Mouse (Mus musculus): ENCODE measurements at regions not wholly inside any gene's neighbourhood (a gene's known extent, or its start where the extent isn't known, plus 50 kb on each side); places are given as distances from the start of the nearest gene placed in this dataset.

GRCm38 (mm10) chr8:8931746-8932145 lies 241.4 kb upstream of the Arglu1 start:
- Histone ChIP-seq H3K4me2 (ENCODE audit: low read depth, low read length) (no peak overlapping the region), H3K36me3 (ENCODE audit: control insufficient read depth, insufficient read depth, low read length) (no peaks in the 10 kb centered on the region), H3K27ac (ENCODE audit: low read length) (no peak overlapping the region), H3K27me3 (ENCODE audit: control insufficient read depth, insufficient read depth, low read length) (no peaks in the 10 kb centered on the region), H3K4me3 (replicated peaks; ENCODE audit: low read length) (no peak overlapping the region), H3K4me1 (ENCODE audit: control insufficient read depth, insufficient read depth, low read length) (no peaks in the 10 kb centered on the region), H3K9me3 (replicated peaks; ENCODE audit: control insufficient read depth, low read length) (no peaks in the 10 kb centered on the region), H3K9ac (ENCODE audit: low read length) (no peak overlapping the region)
- ATAC-seq (ENCODE audit: insufficient read depth, low FRiP score), result no peak
- 67% methylated on average over 6 of the region's 6 CpGs for WGBS

GRCm38 (mm10) chr8:8928074-8928862 lies 237.9 kb upstream of the Arglu1 start:
- no peak overlapping the region for H3K27ac ChIP-seq (ENCODE audit: low read length)
- no peak overlapping the region for H3K4me3 ChIP-seq (replicated peaks; ENCODE audit: low read length)
- ATAC-seq (ENCODE audit: insufficient read depth, low FRiP score), result no peak
- no peaks in the 10 kb centered on the region for H3K27me3 ChIP-seq (ENCODE audit: control insufficient read depth, insufficient read depth, low read length)
- no peak overlapping the region for H3K4me2 ChIP-seq (ENCODE audit: low read depth, low read length)
- H3K4me1 ChIP-seq (ENCODE audit: control insufficient read depth, insufficient read depth, low read length), result no peaks in the 10 kb centered on the region
- H3K36me3 ChIP-seq (ENCODE audit: control insufficient read depth, insufficient read depth, low read length), result no peaks in the 10 kb centered on the region
- no peak overlapping the region for H3K9ac ChIP-seq (ENCODE audit: low read length)
- H3K9me3 ChIP-seq (replicated peaks; ENCODE audit: control insufficient read depth, low read length), result no peaks in the 10 kb centered on the region
- 86% methylated on average over 18 of the region's 18 CpGs for WGBS

- H3K27me3 ChIP-seq (ENCODE audit: control insufficient read depth, insufficient read depth, low read length), result no peaks in the 10 kb centered on the region
- no peak overlapping the region for H3K9ac ChIP-seq (ENCODE audit: low read length)
- H3K27ac ChIP-seq (ENCODE audit: low read length), result no peak overlapping the region
- no peak for ATAC-seq (ENCODE audit: insufficient read depth, low FRiP score)
- 67% methylated on average over 2 of the region's 2 CpGs for WGBS
- H3K4me3 ChIP-seq (replicated peaks; ENCODE audit: low read length), result no peak overlapping the region
- H3K9me3 ChIP-seq (replicated peaks; ENCODE audit: control insufficient read depth, low read length), result no peaks in the 10 kb centered on the region
- no peaks in the 10 kb centered on the region for H3K36me3 ChIP-seq (ENCODE audit: control insufficient read depth, insufficient read depth, low read length)
- H3K4me1 ChIP-seq (ENCODE audit: control insufficient read depth, insufficient read depth, low read length), result 0 out of 2 replicates have a peak, but pooled peaks cover 2% of the 10 kb centered on the region
- H3K4me2 ChIP-seq (ENCODE audit: low read depth, low read length), result no peak overlapping the region
These were observed 231.1 kb upstream of the Arglu1 start for GRCm38 (mm10) chr8:8921446-8921845.

DNA sequence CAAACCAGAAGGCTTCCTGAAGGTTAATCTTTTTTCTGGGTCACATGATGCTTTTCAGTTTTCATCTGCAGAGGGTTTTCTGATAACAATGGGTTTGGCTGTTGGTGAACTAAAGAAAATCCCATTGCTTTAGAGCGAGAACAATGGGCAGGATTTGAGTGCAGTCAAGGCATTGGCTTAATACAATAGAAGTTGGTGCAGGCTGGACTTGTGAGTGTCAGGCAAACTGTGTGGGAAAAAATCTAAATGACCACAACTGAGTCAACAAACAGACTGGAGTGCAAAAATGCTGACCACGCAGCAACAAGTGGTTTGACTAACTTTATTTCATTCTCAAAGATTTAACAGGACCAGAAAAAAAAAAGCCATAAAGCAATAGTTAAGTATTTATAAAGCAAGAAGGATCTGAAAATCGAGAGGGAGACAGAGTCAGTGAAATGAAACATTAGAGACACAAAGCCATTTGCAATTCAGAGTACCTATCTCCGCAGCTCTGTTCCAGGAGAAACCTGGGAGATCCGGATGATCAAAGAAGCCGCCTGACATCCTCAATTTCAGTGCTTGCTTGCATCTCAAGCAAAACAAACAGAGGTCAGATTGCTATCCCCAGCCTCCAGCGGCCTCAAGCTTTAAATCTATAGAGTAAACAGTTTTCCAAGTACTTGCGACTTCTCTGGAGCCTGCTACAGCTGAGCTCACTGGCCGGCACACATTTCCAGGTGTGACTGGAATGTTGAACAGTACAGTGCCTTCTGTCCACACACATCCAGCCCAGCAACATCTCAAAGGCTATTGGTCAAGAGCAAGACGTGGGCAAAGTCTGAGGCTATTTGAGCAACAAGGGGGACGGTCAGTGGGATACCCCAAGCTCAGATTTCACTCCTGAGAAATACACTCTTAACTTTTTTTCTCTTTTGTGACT lies 229.5 kb upstream of the Arglu1 start:
- H3K27ac ChIP-seq (ENCODE audit: low read length), result no peak overlapping the region
- H3K9ac ChIP-seq (ENCODE audit: low read length), result no peak overlapping the region
- no peak overlapping the region for H3K4me2 ChIP-seq (ENCODE audit: low read depth, low read length)
- H3K27me3 ChIP-seq (ENCODE audit: control insufficient read depth, insufficient read depth, low read length), result no peaks in the 10 kb centered on the region
- H3K9me3 ChIP-seq (replicated peaks; ENCODE audit: control insufficient read depth, low read length), result no peaks in the 10 kb centered on the region; the same call in 1 of the 2 replicates
- H3K4me3 ChIP-seq (replicated peaks; ENCODE audit: low read length), result no peak overlapping the region
- H3K4me1 ChIP-seq (ENCODE audit: control insufficient read depth, insufficient read depth, low read length), result 0 out of 2 replicates have a peak, but pooled peaks cover 2% of the 10 kb centered on the region
- no peaks in the 10 kb centered on the region for H3K36me3 ChIP-seq (ENCODE audit: control insufficient read depth, insufficient read depth, low read length)
- WGBS, result 24% methylated on average over 11 of the region's 11 CpGs
- ATAC-seq (ENCODE audit: insufficient read depth, low FRiP score), result no peak

- no peak overlapping the region for H3K27ac ChIP-seq (ENCODE audit: low read length)
- ATAC-seq (ENCODE audit: insufficient read depth, low FRiP score), result no peak
- no peak overlapping the region for H3K4me3 ChIP-seq (replicated peaks; ENCODE audit: low read length)
These were observed 228.7 kb upstream of the Arglu1 start for GRCm38 (mm10) chr8:8919040-8919439.

GRCm38 (mm10) chr8:8907478-8908165 lies 217.3 kb upstream of the Arglu1 start:
- no peak overlapping the region for H3K4me2 ChIP-seq (ENCODE audit: low read depth, low read length)
- no peaks in the 10 kb centered on the region for H3K27me3 ChIP-seq (ENCODE audit: control insufficient read depth, insufficient read depth, low read length)
- no peaks in the 10 kb centered on the region for H3K36me3 ChIP-seq (ENCODE audit: control insufficient read depth, insufficient read depth, low read length)
- H3K4me1 ChIP-seq (ENCODE audit: control insufficient read depth, insufficient read depth, low read length), result no peaks in the 10 kb centered on the region
- H3K9ac ChIP-seq (ENCODE audit: low read length), result no peak overlapping the region
- no peak overlapping the region for H3K27ac ChIP-seq (ENCODE audit: low read length)
- no peak overlapping the region for H3K4me3 ChIP-seq (replicated peaks; ENCODE audit: low read length)
- H3K9me3 ChIP-seq (replicated peaks; ENCODE audit: control insufficient read depth, low read length), result no peaks in the 10 kb centered on the region
- WGBS, result 71% methylated on average over 7 of the region's 7 CpGs
- no peak for ATAC-seq (ENCODE audit: insufficient read depth, low FRiP score)

More at GRCm38 (mm10) chr8:8919040-8919439, 228.7 kb upstream of the Arglu1 start:
- H3K4me1 ChIP-seq (ENCODE audit: control insufficient read depth, insufficient read depth, low read length), result 0 out of 2 replicates have a peak, but pooled peaks cover 2% of the 10 kb centered on the region
- 68% methylated on average over 9 of the region's 9 CpGs for WGBS
- no peaks in the 10 kb centered on the region; the same call in 1 of the 2 replicates for H3K9me3 ChIP-seq (replicated peaks; ENCODE audit: control insufficient read depth, low read length)
- H3K27me3 ChIP-seq (ENCODE audit: control insufficient read depth, insufficient read depth, low read length), result no peaks in the 10 kb centered on the region
- no peak overlapping the region for H3K4me2 ChIP-seq (ENCODE audit: low read depth, low read length)
- no peaks in the 10 kb centered on the region for H3K36me3 ChIP-seq (ENCODE audit: control insufficient read depth, insufficient read depth, low read length)
- no peak overlapping the region for H3K9ac ChIP-seq (ENCODE audit: low read length)

GRCm38 (mm10) chr8:8892996-8893395 lies 202.7 kb upstream of the Arglu1 start:
- no peak overlapping the region for H3K4me2 ChIP-seq (ENCODE audit: low read depth, low read length)
- H3K4me3 ChIP-seq (replicated peaks; ENCODE audit: low read length), result no peak overlapping the region
- WGBS, result 43% methylated on average over 3 of the region's 3 CpGs
- H3K36me3 ChIP-seq (ENCODE audit: control insufficient read depth, insufficient read depth, low read length), result no peaks in the 10 kb centered on the region
- H3K27me3 ChIP-seq (ENCODE audit: control insufficient read depth, insufficient read depth, low read length), result no peaks in the 10 kb centered on the region
- H3K27ac ChIP-seq (ENCODE audit: low read length), result no peak overlapping the region
- H3K9me3 ChIP-seq (replicated peaks; ENCODE audit: control insufficient read depth, low read length), result no peaks in the 10 kb centered on the region
- H3K9ac ChIP-seq (ENCODE audit: low read length), result no peak overlapping the region
- no peak for ATAC-seq (ENCODE audit: insufficient read depth, low FRiP score)
- no peaks in the 10 kb centered on the region for H3K4me1 ChIP-seq (ENCODE audit: control insufficient read depth, insufficient read depth, low read length)

DNA sequence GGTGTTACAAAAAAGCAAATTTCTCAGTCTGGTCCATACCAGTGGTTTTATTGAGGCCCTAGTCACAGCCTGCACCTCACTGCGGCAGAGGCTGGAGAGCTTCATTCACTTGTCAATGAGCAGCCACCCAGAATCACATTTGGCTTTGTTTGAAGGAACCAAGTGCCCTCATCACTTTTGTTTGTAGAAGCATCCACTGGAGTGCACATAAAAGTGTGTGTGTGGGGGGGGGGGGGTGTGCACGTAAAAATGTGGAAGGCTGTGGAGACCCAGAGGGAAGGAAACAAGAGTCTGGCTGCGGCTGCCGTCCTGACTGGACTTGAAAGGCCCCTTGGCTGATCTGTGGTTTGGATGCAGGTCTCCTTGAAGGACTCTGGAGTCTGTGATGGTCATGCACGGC lies 187.0 kb upstream of the Arglu1 start:
- no peak for ATAC-seq (ENCODE audit: insufficient read depth, low FRiP score)
- H3K9ac ChIP-seq (ENCODE audit: low read length), result no peak overlapping the region
- no peaks in the 10 kb centered on the region for H3K27me3 ChIP-seq (ENCODE audit: control insufficient read depth, insufficient read depth, low read length)
- no peaks in the 10 kb centered on the region for H3K36me3 ChIP-seq (ENCODE audit: control insufficient read depth, insufficient read depth, low read length)
- H3K9me3 ChIP-seq (replicated peaks; ENCODE audit: control insufficient read depth, low read length), result no peaks in the 10 kb centered on the region
- no peaks in the 10 kb centered on the region for H3K4me1 ChIP-seq (ENCODE audit: control insufficient read depth, insufficient read depth, low read length)
- no peak overlapping the region for H3K4me3 ChIP-seq (replicated peaks; ENCODE audit: low read length)
- no peak overlapping the region for H3K4me2 ChIP-seq (ENCODE audit: low read depth, low read length)
- no peak overlapping the region for H3K27ac ChIP-seq (ENCODE audit: low read length)
- WGBS, result 49% methylated on average over 5 of the region's 5 CpGs

Data from stomach, embryonic 16.5 days (tissue).